1 mouse cellular context compared by ENCODE assay signal in the genomic region with DNA sequence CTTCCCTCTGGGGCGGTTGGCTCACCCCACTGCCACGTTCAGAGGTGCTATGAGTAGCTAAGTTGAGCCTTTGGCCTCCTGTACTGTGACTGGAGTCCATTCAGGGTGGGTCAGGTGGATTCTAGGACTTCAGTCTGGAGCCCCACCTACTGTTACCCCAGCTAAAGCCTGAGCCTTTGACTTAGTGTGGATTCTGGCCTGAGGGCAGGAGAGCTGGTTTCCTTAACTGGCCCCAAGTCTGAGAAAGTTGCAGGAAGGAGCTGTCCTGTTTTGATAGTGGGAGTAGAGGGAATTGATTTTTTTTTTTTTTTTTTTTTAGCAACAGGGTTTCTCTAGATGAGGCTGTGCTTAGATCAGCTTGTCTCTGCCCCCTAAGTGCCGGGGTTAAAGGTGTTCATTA.
A peak's percentile ranks its signal among the peaks of the same experiment; 100 is the strongest.
TF ChIP-seq lines count a peak whose summit lies in the region.

No protein-coding gene starts in this region.

TF ChIP-seq in MEL, 35 proteins besides CTCF, POLR2A, EP300 and RAD21:
- no peak for TF ChIP-seq HCFC1 (IDR thresholded peaks at IDR 0.05; ENCODE audit: low read depth, low read length)
- peak; percentile 51 for TF ChIP-seq ZNF384 (IDR thresholded peaks at IDR 0.05; ENCODE audit: low read depth, low read length)
- no peak for TF ChIP-seq CHD1 (IDR thresholded peaks at IDR 0.05; ENCODE audit: low read depth, low read length)
- TF ChIP-seq POLR2AphosphoS2 (IDR thresholded peaks at IDR 0.05; ENCODE audit: low read length) = peak; percentile 55
- TF ChIP-seq ZC3H11A (IDR thresholded peaks at IDR 0.05; ENCODE audit: low read depth, low read length) = no peak
- TF ChIP-seq GATA1 (IDR thresholded peaks at IDR 0.05; ENCODE audit: low read depth, low read length) = no peak
- TF ChIP-seq MAFK (IDR thresholded peaks at IDR 0.05; ENCODE audit: borderline replicate concordance, low read depth, low read length) = no peak
